Mouse (Mus musculus): ENCODE measurements around the gene Tmem186.

Tmem186 gene

DNA sequence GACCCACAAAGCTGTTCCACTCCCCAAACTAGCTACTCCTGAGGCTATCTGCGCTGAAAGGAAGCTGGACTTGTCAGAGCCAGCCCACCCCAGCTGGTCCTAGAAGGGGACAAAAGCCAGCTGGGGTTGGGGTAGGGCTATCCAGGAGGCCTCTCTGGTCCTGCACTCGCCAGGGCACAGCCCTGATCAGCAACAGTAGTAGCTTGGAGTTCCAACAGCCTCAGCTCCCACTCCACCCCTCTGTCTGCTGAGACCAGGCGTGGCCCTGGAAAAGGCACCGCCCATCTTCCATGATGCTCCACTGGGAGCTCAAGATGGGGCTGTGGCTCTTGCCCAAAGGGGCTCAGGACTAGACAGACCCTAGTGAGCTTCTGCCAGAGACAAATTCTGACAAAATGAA lies 30.3 kb upstream of the Tmem186 start:
- in situ Hi-C loops (cut with MboI, MseI), result no loop called here

GRCm38 (mm10) chr16:8667261-8667660 lies 29.7 kb upstream of the Tmem186 start:
- in situ Hi-C loops (cut with MboI, MseI), result no loop called here

- in situ Hi-C loops (cut with MboI, MseI), result no loop called here
Observed at GRCm38 (mm10) chr16:8666452-8666851, 28.9 kb upstream of the Tmem186 start.

DNA sequence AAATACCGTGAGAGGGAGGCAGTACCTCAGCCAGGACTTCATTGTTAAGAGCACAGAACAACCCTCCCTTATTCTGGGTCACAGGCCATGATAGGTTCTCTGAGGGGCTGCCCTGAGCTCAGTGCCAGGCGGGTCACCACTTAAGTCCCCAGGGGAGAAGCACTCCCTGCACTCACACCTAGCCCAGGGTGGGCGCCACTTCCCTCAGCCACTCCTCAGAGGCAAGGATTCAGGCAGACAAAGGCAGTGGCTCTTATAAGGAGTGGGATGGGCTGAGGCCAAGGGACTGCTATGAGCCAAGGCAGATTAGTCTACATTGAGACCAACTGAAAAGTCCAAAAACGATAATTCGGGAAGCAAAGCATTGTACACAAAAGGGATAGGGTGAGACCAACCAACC lies 27.9 kb upstream of the Tmem186 start:
- in situ Hi-C loops (cut with MboI, MseI), result no loop called here

- in situ Hi-C loops (cut with MboI, MseI), result no loop called here
Observed at GRCm38 (mm10) chr16:8663606-8664539, 26.4 kb upstream of the Tmem186 start.

GRCm38 (mm10) chr16:8663022-8663421 lies 25.5 kb upstream of the Tmem186 start:
- in situ Hi-C loops (cut with MboI, MseI), result no loop called here

DNA sequence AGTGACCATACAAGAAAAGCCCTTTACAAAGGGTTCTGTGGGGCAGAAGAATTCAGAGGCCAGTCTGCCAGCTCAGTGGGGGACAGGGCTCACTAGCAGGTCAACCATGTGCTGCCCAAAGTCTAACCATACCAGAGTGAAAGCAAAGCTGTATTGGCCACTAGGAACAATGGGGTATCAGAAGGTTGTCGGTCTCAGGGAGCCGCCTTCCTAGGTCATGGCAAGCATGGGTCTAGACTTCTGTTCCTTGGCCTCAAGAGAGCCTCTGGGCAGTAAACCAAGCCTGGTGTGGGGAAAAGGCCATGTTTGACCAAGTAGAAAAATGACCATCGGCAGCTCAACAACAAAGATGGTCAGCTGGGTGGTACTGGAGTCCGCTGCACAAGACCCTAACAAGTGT lies 21.3 kb upstream of the Tmem186 start:
- in situ Hi-C loops (cut with MboI, MseI), result no loop called here

GRCm38 (mm10) chr16:8658349-8658748 lies 20.8 kb upstream of the Tmem186 start:
- in situ Hi-C loops (cut with MboI, MseI), result no loop called here

DNA sequence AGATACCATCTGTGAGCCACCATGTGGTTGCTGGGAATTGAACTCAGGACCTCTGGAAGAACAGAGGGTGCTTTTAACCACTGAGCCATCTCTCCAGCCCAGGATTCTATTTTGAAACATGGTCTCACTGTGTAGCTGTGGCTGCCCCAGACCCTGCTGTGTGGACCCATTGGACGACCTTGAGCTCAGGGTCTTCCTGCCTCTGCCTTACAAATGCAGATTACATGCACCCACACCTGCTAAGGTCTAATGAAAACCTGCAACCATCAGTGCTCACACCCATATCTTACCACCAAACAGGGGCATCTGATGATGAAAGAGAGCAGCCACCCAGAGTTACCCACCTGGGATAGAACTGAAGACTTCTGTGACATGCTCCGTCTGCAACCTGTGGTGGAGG lies 18.7 kb upstream of the Tmem186 start:
- in situ Hi-C loops (cut with MboI, MseI), result no loop called here

- in situ Hi-C loops (cut with MboI, MseI), result no loop called here
Observed at GRCm38 (mm10) chr16:8655599-8655998, 18.1 kb upstream of the Tmem186 start.

DNA sequence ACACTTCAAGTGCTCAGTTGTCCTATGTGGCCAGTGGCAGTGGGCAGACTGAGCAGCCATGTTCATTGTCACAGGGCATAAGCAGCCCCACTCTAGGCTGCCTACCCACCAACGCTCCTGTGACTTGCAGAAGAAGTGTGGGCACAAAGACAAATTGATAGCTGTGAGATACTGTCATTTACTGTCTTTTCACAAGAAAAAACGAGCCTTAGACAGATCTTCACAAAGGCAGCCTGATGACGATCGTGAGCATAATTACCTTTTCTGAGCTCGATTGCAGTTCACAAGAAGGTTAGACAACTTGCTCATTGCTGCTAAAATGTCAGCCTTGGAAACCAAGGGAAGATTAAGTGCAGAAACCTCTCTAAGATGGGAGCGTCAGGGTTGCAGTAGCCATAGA lies 17.6 kb upstream of the Tmem186 start:
- in situ Hi-C loops (cut with MboI, MseI), result no loop called here

DNA sequence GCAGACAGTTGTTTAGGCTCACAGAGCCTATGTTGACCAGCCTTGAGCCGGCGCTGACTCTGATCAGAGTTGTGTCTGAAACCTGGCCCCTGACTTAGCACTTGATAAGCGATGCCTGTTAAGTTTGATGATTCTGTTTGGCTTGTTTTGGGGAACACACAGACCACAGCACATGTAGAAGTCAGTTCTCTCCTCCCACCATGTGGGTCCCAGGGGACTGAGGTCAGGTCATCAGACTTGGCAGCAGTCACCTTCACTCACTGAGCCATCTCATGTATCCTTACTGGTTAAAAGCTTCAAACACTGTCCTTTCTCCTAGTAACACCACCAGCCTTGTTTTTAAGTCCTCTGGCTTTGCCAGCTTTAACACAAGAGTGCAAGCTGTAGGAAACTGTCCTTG lies 12.5 kb upstream of the Tmem186 start:
- in situ Hi-C loops (cut with MboI, MseI), result no loop called here

GRCm38 (mm10) chr16:8645546-8645945 lies 8.0 kb upstream of the Tmem186 start:
- in situ Hi-C loops (cut with MboI, MseI), result no loop called here

DNA sequence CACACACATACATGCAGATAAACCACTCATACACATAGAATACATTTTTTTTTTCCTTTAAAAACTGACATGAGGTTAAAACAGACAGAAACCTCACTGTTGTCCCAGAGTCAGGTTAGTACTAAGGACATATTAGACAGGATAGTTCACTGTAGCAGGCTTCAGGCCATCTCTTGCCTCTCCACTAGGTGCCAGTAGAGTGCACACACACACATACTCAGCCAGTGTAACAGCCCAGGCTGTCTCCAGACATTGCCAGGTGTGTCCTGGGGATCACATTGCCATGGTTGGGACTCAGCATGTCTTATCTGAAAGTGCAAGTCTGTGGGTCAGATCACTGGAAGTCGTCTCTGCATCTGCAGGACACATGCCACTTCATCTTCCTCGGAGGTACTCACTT lies 6.3 kb upstream of the Tmem186 start:
- in situ Hi-C loops (cut with MboI, MseI), result no loop called here

GRCm38 (mm10) chr16:8639466-8640191 lies 2.1 kb upstream of the Tmem186 start:
- in situ Hi-C loops (cut with MboI, MseI), result no loop called here

- in situ Hi-C loops (cut with MboI, MseI), result no loop called here
Observed at GRCm38 (mm10) chr16:8638131-8638530, 619 bp upstream of the Tmem186 start.

- in situ Hi-C loops (cut with MboI, MseI), result no loop called here
Observed at GRCm38 (mm10) chr16:8636867-8637216, 670 bp downstream of the Tmem186 start.

DNA sequence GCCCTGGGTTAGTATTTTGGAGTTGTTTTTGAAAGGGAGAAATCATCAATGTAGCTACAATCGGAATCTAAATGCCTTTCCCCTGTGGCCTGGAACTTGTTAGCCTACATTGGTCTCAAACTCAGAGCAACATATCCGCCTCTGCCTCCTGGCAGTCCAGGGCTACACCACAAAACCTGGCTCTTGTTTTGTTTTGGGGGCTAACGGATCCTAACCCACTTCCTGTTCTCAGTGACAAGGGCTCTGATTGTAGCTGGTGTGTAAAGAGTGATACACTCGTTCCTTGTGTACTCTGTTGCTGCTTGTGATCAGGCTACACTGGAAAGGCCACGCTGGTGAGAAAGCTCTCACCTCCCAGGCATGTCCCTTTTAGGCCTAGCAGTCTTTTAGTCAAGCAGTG lies 6.1 kb downstream of the Tmem186 start:
- in situ Hi-C loops (cut with MboI, MseI), result no loop called here

DNA sequence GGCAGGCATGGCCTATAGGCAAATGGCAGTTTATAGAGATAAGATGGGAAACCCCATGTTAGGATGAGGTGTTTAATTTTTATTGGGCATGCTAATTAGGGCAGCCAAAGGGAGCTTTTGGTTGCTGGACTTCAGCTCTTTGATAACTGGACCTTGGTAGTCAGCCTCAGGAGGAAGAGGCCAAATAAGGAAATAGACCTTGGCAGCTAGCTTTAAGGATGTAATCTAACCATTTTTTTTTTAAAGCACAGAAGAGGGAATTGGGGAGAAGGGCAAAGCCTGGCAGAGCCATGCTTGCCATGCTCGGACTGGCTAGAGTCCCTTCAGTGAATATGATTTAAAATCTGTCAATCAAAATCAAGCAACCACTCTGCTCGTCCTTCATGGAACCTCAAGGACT lies 7.1 kb downstream of the Tmem186 start:
- in situ Hi-C loops (cut with MboI, MseI), result no loop called here

DNA sequence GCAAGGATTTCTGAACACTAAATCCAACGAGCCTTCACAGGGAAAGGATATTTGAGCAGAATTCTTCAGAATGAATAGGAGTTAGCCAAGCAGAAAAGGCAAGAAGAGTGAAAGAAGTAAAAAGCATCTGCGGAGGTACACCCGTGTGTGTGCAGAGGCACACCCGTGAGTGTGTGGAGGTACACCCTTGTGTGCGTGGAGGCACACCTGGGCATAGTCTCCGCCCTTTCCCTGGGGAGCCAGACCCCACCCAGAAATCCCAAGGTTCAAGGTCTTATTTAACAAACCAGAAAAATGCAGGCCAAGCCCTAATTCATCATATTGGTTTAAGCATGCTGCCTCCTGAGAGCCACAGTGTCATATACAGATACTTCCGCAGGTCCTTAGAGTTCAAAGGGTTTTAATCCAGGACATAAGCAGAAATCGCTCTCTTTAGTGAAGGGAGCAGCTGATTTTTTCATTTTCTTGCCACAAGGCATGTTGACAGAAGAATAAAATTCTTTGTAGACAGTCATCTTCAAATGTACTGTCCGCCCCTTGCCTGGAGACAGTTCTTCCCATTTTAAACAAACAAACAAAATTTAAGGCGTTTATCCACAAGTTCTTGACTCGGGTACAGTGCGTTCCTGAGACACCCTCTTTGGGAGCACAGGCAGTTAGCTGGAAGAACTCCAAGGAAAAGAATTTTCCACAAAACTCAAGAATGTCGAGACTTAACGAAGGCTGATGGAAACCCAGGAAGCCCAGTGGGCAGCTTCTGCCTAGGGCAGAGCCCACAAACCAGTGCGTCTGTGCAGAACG lies 17.0 kb downstream of the Tmem186 start:
- in situ Hi-C loops (cut with MboI, MseI), result no loop called here

DNA sequence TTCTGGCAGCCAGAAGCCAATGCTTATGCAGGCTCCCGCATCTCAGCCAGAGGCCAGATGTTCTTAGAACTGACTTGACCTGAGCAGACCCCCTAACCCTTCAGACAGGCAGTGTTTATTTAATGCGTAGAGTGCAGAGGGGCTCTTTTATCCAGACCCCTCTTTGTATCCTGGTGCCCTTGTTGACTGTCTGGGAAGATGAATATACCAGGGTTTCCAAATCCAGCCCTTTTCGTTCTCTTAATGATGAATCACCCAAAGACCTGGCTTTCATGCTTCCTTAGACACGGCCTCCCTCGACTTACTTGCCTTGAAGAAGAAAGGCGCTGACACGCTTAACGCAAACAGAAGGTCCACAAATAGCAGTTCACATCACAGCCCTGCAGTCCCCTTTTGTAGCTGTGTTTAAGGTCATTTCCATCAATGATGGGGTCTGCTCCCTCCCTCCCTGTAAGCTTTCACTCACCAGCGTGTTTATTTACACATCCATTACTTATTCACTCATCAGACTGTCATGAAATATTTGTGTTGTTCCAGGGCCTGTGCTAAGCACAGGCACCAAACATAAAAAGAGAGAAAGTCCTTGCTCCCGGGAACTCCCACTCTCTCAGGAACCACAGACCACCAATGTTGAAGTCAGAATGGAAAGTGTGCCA lies 17.7 kb downstream of the Tmem186 start:
- in situ Hi-C loops (cut with MboI, MseI), result no loop called here

- in situ Hi-C loops (cut with MboI, MseI), result no loop called here
Observed at GRCm38 (mm10) chr16:8613447-8613846, 24.1 kb downstream of the Tmem186 start.

Measured in T-helper 2 cell (primary cell).